Mouse (Mus musculus) frontal cortex, adult 2 months (tissue): ENCODE results near the gene Gm7694. TPM values are rescaled to one million over a fixed set of nuclear protein-coding genes. Genes with fewer than 3 reads are reported as not detected.

Experiments used
- DNase-seq, 2 experiments: peaks; one replicate each; pipeline ENCODE4 v3.0.0; 2022; ENCODE audit warnings: low spot score in 1 of 2; ENCODE audit errors: extremely low spot score in 1 of 2
- polyA plus RNA-seq: library from polyadenylated mRNA; depleted of rRNA; stranded (reverse); fragments of >200 nt; gene quantifications from 2 replicates; pipeline ENCODE4 v1.2.3, GENCODE M21; 2012; rRNA removed

The Gm7694 gene
- polyA plus RNA-seq: 6.2 and 7.2 TPM in 2 replicates

- DNase-seq: no peak
Measured at GRCm38 (mm10) chr1:170306232-170306631, at the start of gene Gm7694. Gene Gm7694 (minus strand): TSS chr1:170306332.

- no peak for DNase-seq
Measured at GRCm38 (mm10) chr1:170353335-170353734, 47.2 kb upstream of the Gm7694 start.

- no peak for DNase-seq
Measured at GRCm38 (mm10) chr1:170351080-170351479, 44.9 kb upstream of the Gm7694 start.

GRCm38 (mm10) chr1:170346266-170346665 is 40.1 kb upstream of the Gm7694 start:
- DNase-seq: no peak

GRCm38 (mm10) chr1:170343906-170344305 is 37.8 kb upstream of the Gm7694 start:
- no peak for DNase-seq

GRCm38 (mm10) chr1:170343081-170343480 is 36.9 kb upstream of the Gm7694 start:
- no peak for DNase-seq

GRCm38 (mm10) chr1:170339943-170340342 is 33.8 kb upstream of the Gm7694 start:
- DNase-seq: no peak

GRCm38 (mm10) chr1:170332775-170333174 is 26.6 kb upstream of the Gm7694 start:
- DNase-seq: no peak

- DNase-seq: no peak
Measured at GRCm38 (mm10) chr1:170331926-170332325, 25.8 kb upstream of the Gm7694 start.

- no peak for DNase-seq
Measured at GRCm38 (mm10) chr1:170325277-170325676, 19.1 kb upstream of the Gm7694 start.

- no peak for DNase-seq
Measured at GRCm38 (mm10) chr1:170324312-170324711, 18.2 kb upstream of the Gm7694 start.

- no peak for DNase-seq
Measured at GRCm38 (mm10) chr1:170323001-170323400, 16.9 kb upstream of the Gm7694 start.

- DNase-seq: no peak
Measured at GRCm38 (mm10) chr1:170322046-170322445, 15.9 kb upstream of the Gm7694 start.

GRCm38 (mm10) chr1:170311431-170311830 is 5.3 kb upstream of the Gm7694 start:
- no peak for DNase-seq

- DNase-seq: no peak
Measured at GRCm38 (mm10) chr1:170308503-170308902, 2.4 kb upstream of the Gm7694 start, which contains the start of gene Spata46. Gene Spata46 (plus strand): TSS chr1:170308803.

GRCm38 (mm10) chr1:170305002-170305401 is 1.1 kb downstream of the Gm7694 start:
- no peak for DNase-seq

- no peak for DNase-seq
Measured at GRCm38 (mm10) chr1:170303103-170303502, 3.0 kb downstream of the Gm7694 start.

- no peak for DNase-seq
Measured at GRCm38 (mm10) chr1:170302456-170302855, 3.7 kb downstream of the Gm7694 start.

- no peak for DNase-seq
Measured at GRCm38 (mm10) chr1:170301686-170302085, 4.4 kb downstream of the Gm7694 start.

- no peak for DNase-seq
Measured at GRCm38 (mm10) chr1:170299496-170299895, 6.6 kb downstream of the Gm7694 start.

GRCm38 (mm10) chr1:170294786-170295570 is 11.2 kb downstream of the Gm7694 start:
- peak in 1 of 2 experiments; percentile 54 for DNase-seq

- DNase-seq: no peak
Measured at GRCm38 (mm10) chr1:170293257-170293656, 12.9 kb downstream of the Gm7694 start.
